Mouse (Mus musculus): Measurements from ENCODE around the gene Mus81. TPM values are rescaled to one million over a fixed set of nuclear protein-coding genes. Genes with fewer than 3 reads are reported as not detected.
"Not testable (repeated sequence)": the region's sequence is repeated elsewhere in the genome, so short reads cannot be mapped to it uniquely, and the experiment has no call there.

Mus81 gene
- polyA plus RNA-seq, 1 experiment from 2014 or later = 50.1 TPM

GRCm38 (mm10) chr19:5490313-5490897 lies 2.2 kb upstream of the Mus81 start, which contains the start of gene Cfl1:
TSS of gene Cfl1 (plus strand) at chr19:5490455.
- Histone ChIP-seq H3K36me3 (peaks cover 42% of the 10 kb centered on the region), H3K27me3 (no peaks in the 10 kb centered on the region), H3K27ac (replicated peaks) (peak within 1 kb of the TSS; percentile 99), H3K4me2 (replicated peaks) (peak within 1 kb of the TSS; percentile 70), H3K9me3 (no peaks in the 10 kb centered on the region), H3K4me1 (peaks cover 31% of the 10 kb centered on the region), H3K9ac (replicated peaks) (peak within 1 kb of the TSS; percentile 98), H3K4me3 (peak within 1 kb of the TSS; percentile 90)
- under 1% methylated on average over 62 of the region's 62 CpGs for WGBS
- peak; percentile 61 for ATAC-seq (ENCODE audit: low FRiP score, low read depth)

GRCm38 (mm10) chr19:5489721-5490120 lies 1.5 kb upstream of the Mus81 start:
- 54% methylated on average over 10 of the region's 10 CpGs for WGBS

GRCm38 (mm10) chr19:5488878-5489571 lies 823 bp upstream of the Mus81 start:
- Histone ChIP-seq H3K4me2 (replicated peaks) (peak overlapping the region; percentile 67), H3K9ac (replicated peaks) (peak overlapping the region; percentile 62), H3K9me3 (no peaks in the 10 kb centered on the region), H3K36me3 (peaks cover 44% of the 10 kb centered on the region), H3K27me3 (no peaks in the 10 kb centered on the region), H3K4me3 (peak overlapping the region; percentile 53), H3K4me1 (peaks cover 31% of the 10 kb centered on the region), H3K27ac (replicated peaks) (peak overlapping the region; percentile 99)
- WGBS = 0% methylated on average over 26 of the region's 26 CpGs
- ATAC-seq (ENCODE audit: low FRiP score, low read depth) = peak; percentile 80

More at GRCm38 (mm10) chr19:5489721-5490120, 1.5 kb upstream of the Mus81 start:
- peaks cover 31% of the 10 kb centered on the region for H3K4me1 ChIP-seq
- not testable (repeated sequence) for H3K9me3 ChIP-seq; ATAC-seq (ENCODE audit: low FRiP score, low read depth); H3K9ac ChIP-seq (replicated peaks); H3K27me3 ChIP-seq
- peak overlapping the region; percentile 90 for H3K4me3 ChIP-seq
- H3K4me2 ChIP-seq (replicated peaks) = peak overlapping the region; percentile 70
- H3K27ac ChIP-seq (replicated peaks) = peak overlapping the region; percentile 99
- H3K36me3 ChIP-seq = peaks cover 44% of the 10 kb centered on the region

GRCm38 (mm10) chr19:5486771-5487170 lies 1.4 kb downstream of the Mus81 start:
- no peaks in the 10 kb centered on the region for H3K27me3 ChIP-seq
- peak overlapping the region; percentile 62; the same call in 1 of the 2 replicates for H3K9ac ChIP-seq (replicated peaks)
- peaks cover 15% of the 10 kb centered on the region for H3K4me1 ChIP-seq
- peak overlapping the region; percentile 67; the same call in 1 of the 2 replicates for H3K4me2 ChIP-seq (replicated peaks)
- no peaks in the 10 kb centered on the region for H3K9me3 ChIP-seq
- 83% methylated on average over 4 of the region's 4 CpGs for WGBS
- 0 out of 2 replicates have a peak overlapping the region, but pooled peaks have one; percentile 53 for H3K4me3 ChIP-seq
- no peak overlapping the region for H3K27ac ChIP-seq (replicated peaks)
- no peak for ATAC-seq (ENCODE audit: low FRiP score, low read depth)
- peaks cover 45% of the 10 kb centered on the region for H3K36me3 ChIP-seq

DNA sequence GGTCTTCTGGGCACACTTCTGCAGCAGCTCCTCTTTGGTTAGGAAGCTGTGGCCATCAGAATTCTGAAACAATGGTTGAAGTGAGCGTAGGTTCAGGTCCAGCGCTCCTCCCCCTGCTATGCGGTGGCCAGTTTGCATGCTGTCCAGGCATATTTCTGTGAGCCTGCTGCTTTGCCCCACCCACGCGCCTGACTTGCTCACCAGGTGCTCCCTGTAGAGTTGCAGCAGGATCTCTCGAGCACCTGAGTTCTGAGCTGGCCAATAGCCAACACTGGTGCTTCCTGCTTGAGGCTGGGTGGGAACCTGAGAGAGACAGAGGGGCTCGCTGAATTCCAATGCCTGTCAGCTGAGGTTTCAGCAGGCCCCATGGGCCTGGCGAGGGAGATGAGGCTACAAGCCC lies 1.9 kb downstream of the Mus81 start:
- peaks cover 13% of the 10 kb centered on the region for H3K4me1 ChIP-seq
- WGBS = 93% methylated on average over 8 of the region's 8 CpGs
- ATAC-seq (ENCODE audit: low FRiP score, low read depth) = no peak
- H3K36me3 ChIP-seq = peaks cover 50% of the 10 kb centered on the region
- H3K27ac ChIP-seq (replicated peaks) = no peak overlapping the region
- no peak overlapping the region for H3K9ac ChIP-seq (replicated peaks)
- H3K4me2 ChIP-seq (replicated peaks) = no peak overlapping the region
- H3K27me3 ChIP-seq = no peaks in the 10 kb centered on the region
- no peaks in the 10 kb centered on the region for H3K9me3 ChIP-seq
- H3K4me3 ChIP-seq = no peak overlapping the region

DNA sequence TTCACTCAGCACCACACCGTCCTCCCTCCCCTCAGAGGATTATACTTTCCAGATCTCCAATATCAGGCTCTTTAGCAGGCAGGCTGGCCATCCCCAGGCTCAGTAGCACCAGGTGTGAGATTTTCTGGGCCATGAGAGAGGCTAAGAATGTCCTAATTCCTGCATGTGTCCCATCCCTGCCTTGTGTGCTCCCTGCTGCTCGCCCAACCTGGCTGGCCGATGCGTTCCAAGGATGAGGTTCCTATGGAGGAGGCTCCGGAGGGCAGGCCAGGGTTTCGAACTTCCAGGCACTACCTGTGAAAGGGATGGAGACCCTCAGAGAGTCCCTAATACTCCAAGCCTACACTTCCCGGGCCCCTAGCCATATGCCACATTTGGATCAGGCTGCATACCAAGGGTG lies 2.4 kb downstream of the Mus81 start:
- Histone ChIP-seq H3K4me2 (replicated peaks) (no peak overlapping the region), H3K9me3 (no peaks in the 10 kb centered on the region), H3K9ac (replicated peaks) (no peak overlapping the region), H3K4me1 (peaks cover 13% of the 10 kb centered on the region), H3K4me3 (no peak overlapping the region), H3K27me3 (no peaks in the 10 kb centered on the region), H3K36me3 (peaks cover 50% of the 10 kb centered on the region), H3K27ac (replicated peaks) (no peak overlapping the region)
- whole genome bisulfite sequencing = 87% methylated on average over 7 of the region's 7 CpGs
- no peak for ATAC-seq (ENCODE audit: low FRiP score, low read depth)

DNA sequence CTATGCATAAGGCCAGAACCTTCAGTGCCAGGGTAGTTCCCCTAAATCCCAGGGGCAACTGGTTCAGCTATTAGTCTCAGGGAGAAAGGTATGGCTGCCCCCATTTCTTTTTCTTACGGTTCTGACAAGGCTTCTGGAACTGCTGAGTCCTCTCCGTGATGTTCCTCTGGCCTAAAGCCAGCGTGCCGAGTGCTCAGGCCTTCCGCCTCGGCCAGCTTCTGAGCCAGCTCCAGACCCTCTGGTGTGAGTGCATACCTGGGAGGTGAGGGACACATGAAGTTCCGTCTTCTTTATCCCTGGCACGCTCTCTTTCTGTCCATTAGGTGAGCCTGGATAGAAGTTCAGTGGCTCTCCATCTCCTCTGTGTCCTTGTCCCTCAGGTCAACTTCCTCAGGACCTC lies 2.8 kb downstream of the Mus81 start:
- 94% methylated on average over 8 of the region's 8 CpGs for WGBS
- Histone ChIP-seq H3K27ac (replicated peaks) (no peak overlapping the region), H3K4me1 (peaks cover 13% of the 10 kb centered on the region), H3K27me3 (no peaks in the 10 kb centered on the region), H3K9ac (replicated peaks) (no peak overlapping the region), H3K4me2 (replicated peaks) (no peak overlapping the region), H3K36me3 (peaks cover 55% of the 10 kb centered on the region), H3K9me3 (no peaks in the 10 kb centered on the region), H3K4me3 (no peak overlapping the region)
- no peak for ATAC-seq (ENCODE audit: low FRiP score, low read depth)

DNA sequence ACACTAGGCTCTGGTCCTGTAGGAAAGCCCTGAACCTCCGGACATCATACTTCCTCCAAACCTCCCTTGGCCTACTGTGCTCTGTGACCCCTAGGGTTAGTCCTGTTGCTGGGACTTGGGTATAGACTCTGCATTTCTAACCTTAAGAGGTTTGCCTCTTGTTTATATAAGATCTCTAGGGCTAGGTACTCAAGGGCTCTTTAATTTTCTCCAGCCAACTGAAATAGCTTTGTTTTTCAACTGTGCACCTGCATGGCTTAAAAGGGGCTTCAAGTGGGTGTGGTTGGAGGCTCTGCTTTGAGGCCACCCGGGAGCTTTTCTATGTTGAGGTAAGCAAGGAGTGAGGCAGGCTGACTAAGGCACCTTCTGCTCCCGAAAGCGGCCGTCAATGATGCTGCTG lies 3.7 kb downstream of the Mus81 start:
- no peak overlapping the region for H3K4me3 ChIP-seq
- H3K4me1 ChIP-seq = peaks cover 13% of the 10 kb centered on the region
- H3K9ac ChIP-seq (replicated peaks) = no peak overlapping the region
- no peaks in the 10 kb centered on the region for H3K9me3 ChIP-seq
- no peak for ATAC-seq (ENCODE audit: low FRiP score, low read depth)
- peaks cover 62% of the 10 kb centered on the region for H3K36me3 ChIP-seq
- no peaks in the 10 kb centered on the region for H3K27me3 ChIP-seq
- 89% methylated on average over 5 of the region's 5 CpGs for WGBS
- H3K27ac ChIP-seq (replicated peaks) = no peak overlapping the region
- no peak overlapping the region for H3K4me2 ChIP-seq (replicated peaks)

- no peaks in the 10 kb centered on the region for H3K27me3 ChIP-seq
- no peaks in the 10 kb centered on the region for H3K9me3 ChIP-seq
- no peak for ATAC-seq (ENCODE audit: low FRiP score, low read depth)
- no peak overlapping the region for H3K4me3 ChIP-seq
- no peak overlapping the region for H3K9ac ChIP-seq (replicated peaks)
- 93% methylated on average over 19 of the region's 19 CpGs for WGBS
- H3K4me1 ChIP-seq = peaks cover 12% of the 10 kb centered on the region
- no peak overlapping the region for H3K27ac ChIP-seq (replicated peaks)
- H3K36me3 ChIP-seq = peaks cover 63% of the 10 kb centered on the region
- no peak overlapping the region for H3K4me2 ChIP-seq (replicated peaks)
Measured at GRCm38 (mm10) chr19:5483386-5484359, 4.5 kb downstream of the Mus81 start.

DNA sequence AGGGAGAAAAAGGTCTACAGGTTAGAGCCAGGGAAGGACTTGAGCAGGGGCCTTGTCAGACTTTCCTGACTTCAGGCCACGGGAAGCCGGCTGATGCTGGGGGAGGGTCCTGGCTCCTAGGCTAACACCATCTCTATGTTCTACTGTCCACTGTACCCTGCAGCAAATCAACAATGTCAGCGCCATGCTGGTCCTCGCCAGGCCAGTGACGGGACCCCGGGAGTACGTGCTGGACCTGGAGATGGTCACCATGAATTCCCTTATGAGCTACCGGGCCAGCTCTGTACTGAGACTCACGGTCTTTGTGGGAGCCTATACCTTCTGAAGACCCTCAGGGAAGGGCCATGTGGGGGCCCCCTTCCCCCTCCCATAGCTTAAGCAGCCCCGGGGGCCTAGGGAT lies 6.8 kb downstream of the Mus81 start:
- no peaks in the 10 kb centered on the region for H3K27me3 ChIP-seq
- peaks cover 67% of the 10 kb centered on the region for H3K36me3 ChIP-seq
- no peak for ATAC-seq (ENCODE audit: low FRiP score, low read depth)
- H3K27ac ChIP-seq (replicated peaks) = no peak overlapping the region
- H3K4me1 ChIP-seq = no peaks in the 10 kb centered on the region
- no peak overlapping the region for H3K4me3 ChIP-seq
- no peak overlapping the region for H3K9ac ChIP-seq (replicated peaks)
- H3K9me3 ChIP-seq = no peaks in the 10 kb centered on the region
- H3K4me2 ChIP-seq (replicated peaks) = no peak overlapping the region
- WGBS = 90% methylated on average over 10 of the region's 10 CpGs

- Histone ChIP-seq H3K4me3 (no peak overlapping the region), H3K4me2 (replicated peaks) (no peak overlapping the region), H3K9ac (replicated peaks) (no peak overlapping the region), H3K36me3 (peaks cover 54% of the 10 kb centered on the region), H3K4me1 (peaks cover 10% of the 10 kb centered on the region), H3K9me3 (no peaks in the 10 kb centered on the region), H3K27ac (replicated peaks) (no peak overlapping the region), H3K27me3 (no peaks in the 10 kb centered on the region)
- no peak for ATAC-seq (ENCODE audit: low FRiP score, low read depth)
- 93% methylated on average over 10 of the region's 10 CpGs for whole genome bisulfite sequencing
Measured at GRCm38 (mm10) chr19:5480016-5480415, 8.2 kb downstream of the Mus81 start.

All from midbrain, embryonic 12.5 days (tissue).